Mouse (Mus musculus) intestine, postnatal 0 days (tissue): ENCODE measurements around the gene Zfp276. TPM values are rescaled to one million over a fixed set of nuclear protein-coding genes. Genes with fewer than 3 reads are reported as not detected.

Source experiments
- ATAC-seq: fragments of 200-750 bp; cut with Nextera tagmentation; 2 replicates; pipeline ENCODE4 v1.8.0; 2017; ENCODE audit warnings: mild to moderate bottlenecking, moderate TSS enrichment, moderate library complexity
- H3K27ac ChIP-seq: fragments of 300-500 bp; sonication (generic); 2 replicates; pipeline ENCODE4 v1.5.1; 2014; ENCODE audit warnings: mild to moderate bottlenecking, low read depth, low read length, moderate library complexity
- H3K27me3 ChIP-seq: fragments of 300-500 bp; sonication (generic); replicated peaks from 2 replicates; pipeline ENCODE4 v1.6.1; 2014; ENCODE audit warnings: low read length, mixed read lengths; ENCODE audit not compliant: control insufficient read depth, insufficient read depth
- H3K36me3 ChIP-seq: fragments of 300-500 bp; sonication (generic); 2 replicates; pipeline ENCODE4 v1.6.1; 2014; ENCODE audit warnings: mild to moderate bottlenecking, moderate library complexity; ENCODE audit not compliant: control insufficient read depth, insufficient read depth
- H3K4me1 ChIP-seq: fragments of 300-500 bp; sonication (generic); replicated peaks from 2 replicates; pipeline ENCODE4 v1.6.1; 2014; ENCODE audit warnings: antibody characterized with exemption, low read length, mixed read lengths; ENCODE audit not compliant: control insufficient read depth, insufficient read depth
- H3K4me2 ChIP-seq: fragments of 300-500 bp; sonication (generic); replicated peaks from 2 replicates; pipeline ENCODE4 v1.6.1; 2014; ENCODE audit warnings: low read depth, mild to moderate bottlenecking, moderate library complexity
- H3K4me3 ChIP-seq: fragments of 300-500 bp; sonication (generic); 2 replicates; pipeline ENCODE4 v1.5.1; 2014; ENCODE audit warnings: low read depth, low read length
- H3K9ac ChIP-seq: fragments of 300-500 bp; sonication (generic); 2 replicates; pipeline ENCODE4 v1.6.1; 2014; ENCODE audit warnings: mild to moderate bottlenecking, low read depth, low read length
- H3K9me3 ChIP-seq: fragments of 300-500 bp; sonication (generic); 2 replicates; pipeline ENCODE4 v1.6.1; 2016; ENCODE audit warnings: mixed run types; ENCODE audit not compliant: control insufficient read depth
- CTCF ChIP-seq: sonication (generic); IDR thresholded peaks from 2 replicates; pipeline ENCODE4 v1.5.1; 2016; ENCODE audit warnings: low read depth, mild to moderate bottlenecking, control low read depth, antibody characterized with exemption, moderate library complexity
- WGBS: fragments of 180-500 bp; shearing (Covaris S2); extraction: QIAGEN DNeasy Blood & Tissue Kit; methylation state at CpG from one replicate; pipeline ENCODE4 v1.1.7; 2014; 5-methylcytosine and 5-hydroxymethylcytosine counted together
- polyA plus RNA-seq: library from polyadenylated mRNA; unstranded; fragments of >200 nt; fragmentation: Nextera tagmentation; extraction: Ambion mirVana; gene quantifications from 2 replicates; pipeline ENCODE4 v1.2.1, GENCODE M21; 2015

Gene Zfp276
- polyA plus RNA-seq, 1 experiment from 2014 or later: 7.2 TPM

- 0 out of 2 replicates have a peak, but pooled peaks cover 8% of the 10 kb centered on the region for H3K4me1 ChIP-seq
- no peaks in the 10 kb centered on the region for H3K9me3 ChIP-seq
- no peak overlapping the region for H3K4me3 ChIP-seq
- H3K36me3 ChIP-seq: 0 out of 2 replicates have a peak, but pooled peaks cover 4% of the 10 kb centered on the region
- 0 out of 2 replicates have a peak, but pooled peaks cover 4% of the 10 kb centered on the region for H3K27me3 ChIP-seq
- no peak overlapping the region for H3K4me2 ChIP-seq
- ATAC-seq: no peak
- 65% methylated on average over 13 of the region's 13 CpGs for WGBS
- no peak for TF ChIP-seq CTCF
- H3K27ac ChIP-seq: no peak overlapping the region
- H3K9ac ChIP-seq: no peak overlapping the region
These were observed 20.7 kb upstream of the Zfp276 start for GRCm38 (mm10) chr8:123233300-123233699.

GRCm38 (mm10) chr8:123233760-123234159 lies 20.2 kb upstream of the Zfp276 start:
- no peak for ATAC-seq
- 81% methylated on average over 11 of the region's 11 CpGs for WGBS
- no peak overlapping the region for H3K4me3 ChIP-seq
- no peak overlapping the region for H3K4me2 ChIP-seq
- H3K36me3 ChIP-seq: 0 out of 2 replicates have a peak, but pooled peaks cover 4% of the 10 kb centered on the region
- no peak for TF ChIP-seq CTCF
- H3K9me3 ChIP-seq: no peaks in the 10 kb centered on the region
- no peak overlapping the region for H3K27ac ChIP-seq
- H3K4me1 ChIP-seq: 0 out of 2 replicates have a peak, but pooled peaks cover 8% of the 10 kb centered on the region
- H3K9ac ChIP-seq: no peak overlapping the region
- H3K27me3 ChIP-seq: 0 out of 2 replicates have a peak, but pooled peaks cover 4% of the 10 kb centered on the region

GRCm38 (mm10) chr8:123234918-123235519 lies 19.0 kb upstream of the Zfp276 start:
- H3K9ac ChIP-seq: peak overlapping the region; percentile 55; the same call in 1 of the 2 replicates
- 0 out of 2 replicates have a peak, but pooled peaks cover 4% of the 10 kb centered on the region for H3K27me3 ChIP-seq
- H3K4me1 ChIP-seq: 0 out of 2 replicates have a peak, but pooled peaks cover 8% of the 10 kb centered on the region
- H3K36me3 ChIP-seq: 0 out of 2 replicates have a peak, but pooled peaks cover 4% of the 10 kb centered on the region
- no peak overlapping the region for H3K27ac ChIP-seq
- 28% methylated on average over 13 of the region's 13 CpGs for WGBS
- H3K4me2 ChIP-seq: peak overlapping the region; percentile 98
- ATAC-seq: no peak
- TF ChIP-seq CTCF: no peak
- H3K4me3 ChIP-seq: peak overlapping the region; percentile 82
- H3K9me3 ChIP-seq: no peaks in the 10 kb centered on the region

- Histone ChIP-seq H3K27me3 (0 out of 2 replicates have a peak, but pooled peaks cover 4% of the 10 kb centered on the region), H3K9ac (peak within 1 kb of the TSS; percentile 55), H3K4me1 (0 out of 2 replicates have a peak, but pooled peaks cover 8% of the 10 kb centered on the region), H3K4me2 (peak within 1 kb of the TSS; percentile 98), H3K9me3 (no peaks in the 10 kb centered on the region), H3K36me3 (0 out of 2 replicates have a peak, but pooled peaks cover 4% of the 10 kb centered on the region), H3K27ac (peak within 1 kb of the TSS; percentile 41), H3K4me3 (peak within 1 kb of the TSS; percentile 82)
- ATAC-seq: peak; percentile 83
- WGBS: 1% methylated on average over 57 of the region's 57 CpGs
- peak; percentile 70 for TF ChIP-seq CTCF
These were observed 18.2 kb upstream of the Zfp276 start, which contains the start of gene Spata2l for GRCm38 (mm10) chr8:123235520-123236497. Gene Spata2l, minus strand, starts transcription at chr8:123236233.

GRCm38 (mm10) chr8:123239398-123239797 lies 14.6 kb upstream of the Zfp276 start:
- ATAC-seq: no peak
- H3K4me3 ChIP-seq: no peak overlapping the region
- H3K27ac ChIP-seq: no peak overlapping the region
- H3K4me1 ChIP-seq: 0 out of 2 replicates have a peak, but pooled peaks cover 8% of the 10 kb centered on the region
- 91% methylated on average over 10 of the region's 10 CpGs for WGBS
- 0 out of 2 replicates have a peak, but pooled peaks cover 4% of the 10 kb centered on the region for H3K27me3 ChIP-seq
- TF ChIP-seq CTCF: no peak
- peaks cover 15% of the 10 kb centered on the region; the same call in 1 of the 2 replicates for H3K36me3 ChIP-seq
- no peak overlapping the region for H3K9ac ChIP-seq
- H3K4me2 ChIP-seq: no peak overlapping the region
- no peaks in the 10 kb centered on the region for H3K9me3 ChIP-seq
